Mouse (Mus musculus) liver, postnatal 0 days (tissue): ENCODE results near the gene Cpped1. TPM values are rescaled to one million over a fixed set of nuclear protein-coding genes. Genes with fewer than 3 reads are reported as not detected.

Source experiments
- ATAC-seq: fragments of 200-750 bp; cut with Nextera tagmentation; 2 replicates; pipeline ENCODE4 v1.8.0; 2017; ENCODE audit warnings: mild to moderate bottlenecking, moderate library complexity
- DNase-seq: peaks from one replicate; pipeline ENCODE4 v3.0.0-alpha.2; 2016
- H3K27ac ChIP-seq: fragments of 300-500 bp; sonication (generic); 2 replicates; pipeline ENCODE4 v1.5.1; 2014; ENCODE audit warnings: antibody characterized with exemption, moderate library complexity, mild to moderate bottlenecking, low read depth
- H3K27me3 ChIP-seq: fragments of 300-500 bp; sonication (generic); 2 replicates; pipeline ENCODE4 v1.6.1; 2014; ENCODE audit warnings: low read length, control low read depth, mixed read lengths; ENCODE audit not compliant: insufficient read depth
- H3K36me3 ChIP-seq: fragments of 300-500 bp; sonication (generic); replicated peaks from 2 replicates; pipeline ENCODE4 v1.6.1; 2014; ENCODE audit warnings: mild to moderate bottlenecking, control low read depth, low read length, moderate library complexity, mixed read lengths; ENCODE audit not compliant: insufficient read depth
- H3K4me1 ChIP-seq: fragments of 300-500 bp; sonication (generic); 2 replicates; pipeline ENCODE4 v1.6.1; 2014; ENCODE audit warnings: antibody characterized with exemption, mild to moderate bottlenecking, control low read depth; ENCODE audit not compliant: insufficient read depth
- H3K4me2 ChIP-seq: fragments of 300-500 bp; sonication (generic); 2 replicates; pipeline ENCODE4 v1.6.1; 2014; ENCODE audit warnings: low read depth, mild to moderate bottlenecking, low read length, moderate library complexity, mixed read lengths
- H3K4me3 ChIP-seq: fragments of 300-500 bp; sonication (generic); 2 replicates; pipeline ENCODE4 v1.5.1; 2014; ENCODE audit warnings: low read depth, low read length
- H3K9ac ChIP-seq: fragments of 300-500 bp; sonication (generic); replicated peaks from 2 replicates; pipeline ENCODE4 v1.6.1; 2014; ENCODE audit warnings: mild to moderate bottlenecking, moderate library complexity
- H3K9me3 ChIP-seq: fragments of 300-500 bp; sonication (generic); 2 replicates; pipeline ENCODE4 v1.6.1; 2016; ENCODE audit warnings: mild to moderate bottlenecking, control low read depth, low read length, mixed read lengths
- CTCF ChIP-seq: sonication (generic); IDR thresholded peaks from 2 replicates; pipeline ENCODE4 v1.5.1; 2016; ENCODE audit warnings: antibody characterized with exemption, low read depth
- EP300 ChIP-seq: IDR thresholded peaks from 2 replicates; pipeline ENCODE4 v1.6.1; 2016; ENCODE audit warnings: antibody characterized with exemption, low read depth, mild to moderate bottlenecking
- WGBS: fragments of 180-500 bp; shearing (Covaris S2); extraction: QIAGEN DNeasy Blood & Tissue Kit; methylation state at CpG from one replicate; pipeline ENCODE4 v1.1.7; 2014; ENCODE audit not compliant: insufficient replicate concordance; 5-methylcytosine and 5-hydroxymethylcytosine counted together
- polyA plus RNA-seq: library from polyadenylated mRNA; unstranded; fragments of >200 nt; fragmentation: Nextera tagmentation; extraction: Ambion mirVana; gene quantifications from 2 replicates; pipeline ENCODE4 v1.2.1, GENCODE M21; 2015

The Cpped1 gene
- polyA plus RNA-seq, result 14.1 and 14.4 TPM in 2 replicates

GRCm38 (mm10) chr16:11909035-11909591, at the start of gene Cpped1:
Gene Cpped1, minus strand, starts transcription at chr16:11909445.
- peak within 1 kb of the TSS; percentile 69 for H3K4me3 ChIP-seq
- peak within 1 kb of the TSS; percentile 79 for H3K4me2 ChIP-seq
- peak within 1 kb of the TSS; percentile 92 for H3K27ac ChIP-seq
- under 1% methylated on average over 32 of the region's 32 CpGs for WGBS
- no peaks in the 10 kb centered on the region for H3K36me3 ChIP-seq
- DNase-seq, result peak; percentile 92
- H3K9me3 ChIP-seq, result no peaks in the 10 kb centered on the region
- peak within 1 kb of the TSS; percentile 81 for H3K9ac ChIP-seq
- TF ChIP-seq EP300 (peak; percentile 60; the same call in 1 of the 2 replicates), CTCF (peak; percentile 22; the same call in 1 of the 2 replicates)
- H3K4me1 ChIP-seq, result peaks cover 9% of the 10 kb centered on the region
- H3K27me3 ChIP-seq, result no peaks in the 10 kb centered on the region
- peak; percentile 97 for ATAC-seq

DNA sequence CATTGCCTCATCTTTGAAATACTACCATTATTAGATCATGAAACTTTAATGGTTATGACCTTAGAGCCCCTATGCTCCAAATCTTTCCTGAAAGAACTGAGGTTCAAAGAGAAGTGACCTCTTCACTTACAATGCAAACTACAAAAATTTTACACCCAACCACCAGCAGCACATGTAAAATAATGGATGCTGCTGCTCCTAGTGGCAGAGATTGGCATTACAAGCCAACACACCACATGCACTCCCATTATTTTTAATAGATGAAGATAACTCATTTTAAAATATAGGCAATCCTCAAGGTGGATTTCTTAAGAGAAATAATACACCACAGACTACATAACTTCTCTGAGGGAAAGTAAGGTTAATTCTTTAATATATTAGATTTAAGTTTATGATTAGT, 31.2 kb upstream of the Cpped1 start:
- Histone ChIP-seq H3K4me3 (no peak overlapping the region), H3K9me3 (no peaks in the 10 kb centered on the region), H3K9ac (no peak overlapping the region), H3K36me3 (no peaks in the 10 kb centered on the region), H3K4me1 (no peaks in the 10 kb centered on the region), H3K27ac (no peak overlapping the region), H3K4me2 (no peak overlapping the region), H3K27me3 (no peaks in the 10 kb centered on the region)
- DNase-seq, result peak; percentile 47
- TF ChIP-seq CTCF, result peak; percentile 80
- no peak for TF ChIP-seq EP300
- ATAC-seq, result no peak

- Histone ChIP-seq H3K4me2 (no peak overlapping the region), H3K27me3 (no peaks in the 10 kb centered on the region), H3K4me1 (peaks cover 9% of the 10 kb centered on the region), H3K27ac (no peak overlapping the region), H3K4me3 (no peak overlapping the region), H3K36me3 (no peaks in the 10 kb centered on the region), H3K9me3 (no peaks in the 10 kb centered on the region), H3K9ac (no peak overlapping the region)
- 83% methylated on average over 3 of the region's 3 CpGs for WGBS
- TF ChIP-seq EP300 (no peak), CTCF (no peak)
- DNase-seq, result no peak
- no peak for ATAC-seq
Observed at GRCm38 (mm10) chr16:11910801-11911200, 1.6 kb upstream of the Cpped1 start.

- Histone ChIP-seq H3K9me3 (no peaks in the 10 kb centered on the region), H3K9ac (no peak overlapping the region), H3K4me1 (peaks cover 9% of the 10 kb centered on the region), H3K4me2 (0 out of 2 replicates have a peak overlapping the region, but pooled peaks have one; percentile 79), H3K27ac (no peak overlapping the region), H3K27me3 (no peaks in the 10 kb centered on the region), H3K36me3 (no peaks in the 10 kb centered on the region), H3K4me3 (no peak overlapping the region)
- ATAC-seq (no peak), DNase-seq (no peak)
- no peak for TF ChIP-seq EP300
- no peak for TF ChIP-seq CTCF
- 80% methylated on average over 3 of the region's 3 CpGs for WGBS
Observed at GRCm38 (mm10) chr16:11909817-11910216, 572 bp upstream of the Cpped1 start.

- Histone ChIP-seq H3K9me3 (no peaks in the 10 kb centered on the region), H3K4me3 (peak overlapping the region; percentile 69), H3K4me1 (peaks cover 9% of the 10 kb centered on the region), H3K36me3 (no peaks in the 10 kb centered on the region), H3K9ac (peak overlapping the region; percentile 81), H3K27me3 (no peaks in the 10 kb centered on the region), H3K27ac (peak overlapping the region; percentile 92), H3K4me2 (peak overlapping the region; percentile 79)
- DNase-seq, result no peak
- ATAC-seq, result peak; percentile 55
- TF ChIP-seq CTCF, result no peak
- TF ChIP-seq EP300, result no peak
- 17% methylated on average over 11 of the region's 11 CpGs for WGBS
Observed at GRCm38 (mm10) chr16:11908461-11909014, 707 bp downstream of the Cpped1 start.

DNA sequence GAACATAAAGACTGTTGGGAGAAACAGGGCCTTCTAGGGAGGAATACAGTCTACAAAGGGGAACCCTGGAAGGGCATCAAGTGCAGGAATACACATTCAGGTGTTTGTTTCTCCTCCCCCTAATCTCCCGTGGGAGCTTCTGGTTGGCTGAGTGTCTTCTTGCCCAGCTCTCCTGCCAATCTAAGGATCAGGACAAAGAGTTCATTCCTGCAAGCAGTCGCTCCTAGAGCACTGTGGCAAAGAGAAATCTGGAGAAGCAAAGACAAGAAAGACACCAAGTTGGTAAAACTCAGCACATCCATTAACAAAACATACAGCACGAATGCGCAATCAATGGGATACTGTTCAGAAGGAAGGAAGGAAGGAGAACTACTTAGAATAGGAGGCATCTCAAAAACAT, 1.4 kb downstream of the Cpped1 start:
- Histone ChIP-seq H3K4me3 (peak overlapping the region; percentile 69), H3K4me1 (peaks cover 9% of the 10 kb centered on the region), H3K4me2 (peak overlapping the region; percentile 79), H3K27ac (peak overlapping the region; percentile 92), H3K36me3 (no peaks in the 10 kb centered on the region), H3K27me3 (no peaks in the 10 kb centered on the region), H3K9ac (peak overlapping the region; percentile 81; the same call in 1 of the 2 replicates), H3K9me3 (no peaks in the 10 kb centered on the region)
- WGBS, result 73% methylated on average over 4 of the region's 4 CpGs
- TF ChIP-seq EP300 (no peak), CTCF (no peak)
- DNase-seq, result no peak
- ATAC-seq, result no peak
